Mouse (Mus musculus): ENCODE measurements around the gene Lsp1. TPM values are rescaled to one million over a fixed set of nuclear protein-coding genes. Genes with fewer than 3 reads are reported as not detected.

Gene Lsp1
- polyA plus RNA-seq, 1 experiment from 2014 or later = 211 TPM

GRCm38 (mm10) chr7:142488053-142488452 is 27.4 kb downstream of the Lsp1 start:
- Histone ChIP-seq H3K36me3 (peaks cover 36% of the 10 kb centered on the region), H3K27me3 (replicated peaks) (no peaks in the 10 kb centered on the region), H3K9me3 (no peaks in the 10 kb centered on the region), H3K4me2 (no peak overlapping the region), H3K4me3 (replicated peaks) (no peak overlapping the region), H3K27ac (peak overlapping the region; percentile 97), H3K4me1 (peaks cover 54% of the 10 kb centered on the region), H3K9ac (no peak overlapping the region)
- 50% methylated on average over 3 of the region's 3 CpGs for WGBS
- no peak for ATAC-seq (ENCODE audit: insufficient read depth, low FRiP score, low read depth)

GRCm38 (mm10) chr7:142493535-142493934 is 32.9 kb downstream of the Lsp1 start:
- peaks cover 17% of the 10 kb centered on the region; the same call in 1 of the 2 replicates for H3K4me1 ChIP-seq
- H3K36me3 ChIP-seq = peaks cover 38% of the 10 kb centered on the region
- no peak overlapping the region for H3K4me3 ChIP-seq (replicated peaks)
- peak overlapping the region; percentile 61 for H3K27ac ChIP-seq
- no peak overlapping the region for H3K4me2 ChIP-seq
- 49% methylated on average over 8 of the region's 8 CpGs for WGBS
- ATAC-seq (ENCODE audit: insufficient read depth, low FRiP score, low read depth) = no peak
- no peaks in the 10 kb centered on the region for H3K9me3 ChIP-seq
- no peak overlapping the region for H3K9ac ChIP-seq
- H3K27me3 ChIP-seq (replicated peaks) = no peaks in the 10 kb centered on the region

DNA sequence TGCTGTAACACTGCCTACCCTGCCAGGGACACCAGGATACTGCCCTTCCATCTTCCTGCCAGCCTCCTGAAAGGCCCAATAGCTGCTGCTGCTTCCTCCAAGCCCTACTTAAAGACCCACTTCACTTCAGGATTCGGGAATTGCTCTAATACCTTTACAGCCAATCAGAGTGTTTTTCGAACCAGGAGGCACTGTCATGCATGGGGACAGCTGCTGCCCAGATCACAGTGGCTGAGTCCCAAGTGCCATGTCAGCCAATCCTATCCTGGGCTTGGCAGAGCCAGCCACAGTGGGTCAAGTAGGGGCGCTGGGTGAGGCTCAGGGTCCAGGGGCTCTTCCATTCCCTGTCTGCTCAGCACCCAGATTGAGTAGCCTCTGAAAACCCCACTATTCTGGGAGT is 35.5 kb downstream of the Lsp1 start:
- Histone ChIP-seq H3K9ac (no peak overlapping the region), H3K27ac (peak overlapping the region; percentile 35)
- 76% methylated on average over 3 of the region's 3 CpGs for WGBS

GRCm38 (mm10) chr7:142496800-142497199 is 36.2 kb downstream of the Lsp1 start:
- H3K27ac ChIP-seq = no peak overlapping the region
- no peak for ATAC-seq (ENCODE audit: insufficient read depth, low FRiP score, low read depth)
- no peaks in the 10 kb centered on the region for H3K9me3 ChIP-seq
- peaks cover 15% of the 10 kb centered on the region; the same call in 1 of the 2 replicates for H3K4me1 ChIP-seq
- H3K4me2 ChIP-seq = no peak overlapping the region
- no peak overlapping the region for H3K9ac ChIP-seq
- H3K27me3 ChIP-seq (replicated peaks) = no peaks in the 10 kb centered on the region
- peaks cover 19% of the 10 kb centered on the region for H3K36me3 ChIP-seq
- 83% methylated on average over 5 of the region's 5 CpGs for WGBS
- no peak overlapping the region for H3K4me3 ChIP-seq (replicated peaks)

More for the DNA sequence above, 35.5 kb downstream of the Lsp1 start:
- Histone ChIP-seq H3K36me3 (peaks cover 24% of the 10 kb centered on the region), H3K27me3 (replicated peaks) (no peaks in the 10 kb centered on the region), H3K4me3 (replicated peaks) (no peak overlapping the region), H3K4me1 (peaks cover 15% of the 10 kb centered on the region; the same call in 1 of the 2 replicates), H3K9me3 (no peaks in the 10 kb centered on the region), H3K4me2 (no peak overlapping the region)
- no peak for ATAC-seq (ENCODE audit: insufficient read depth, low FRiP score, low read depth)

DNA sequence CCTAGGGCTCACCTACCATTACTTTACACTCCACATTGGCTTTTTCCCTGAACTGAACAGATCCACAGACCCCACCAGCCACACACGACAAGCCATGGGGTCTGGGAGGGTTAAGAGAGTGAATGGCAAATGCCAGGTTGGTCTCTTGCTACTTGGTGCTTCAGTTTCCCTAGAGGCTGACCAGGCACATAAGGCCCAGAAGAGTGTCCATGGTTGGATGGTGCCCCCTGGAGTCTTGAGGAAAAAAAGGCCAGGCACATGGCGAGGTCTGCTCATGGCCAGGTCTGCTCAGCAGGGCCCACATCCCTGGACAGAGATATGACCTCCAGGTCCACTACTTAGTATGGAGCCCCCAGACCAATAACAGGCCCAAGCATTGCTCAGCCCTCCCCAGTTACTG is 37.2 kb downstream of the Lsp1 start:
- no peak for ATAC-seq (ENCODE audit: insufficient read depth, low FRiP score, low read depth)
- H3K27me3 ChIP-seq (replicated peaks) = no peaks in the 10 kb centered on the region
- H3K27ac ChIP-seq = no peak overlapping the region
- H3K4me1 ChIP-seq = peaks cover 8% of the 10 kb centered on the region; the same call in 1 of the 2 replicates
- H3K4me3 ChIP-seq (replicated peaks) = no peak overlapping the region
- H3K4me2 ChIP-seq = no peak overlapping the region
- peaks cover 11% of the 10 kb centered on the region; the same call in 1 of the 2 replicates for H3K36me3 ChIP-seq
- no peak overlapping the region for H3K9ac ChIP-seq
- 90% methylated on average over 2 of the region's 2 CpGs for WGBS
- no peaks in the 10 kb centered on the region for H3K9me3 ChIP-seq

GRCm38 (mm10) chr7:142498575-142498974 is 38.0 kb downstream of the Lsp1 start, which contains the start of gene Tnnt3:
TSS of gene Tnnt3 (plus strand) at chr7:142498836.
- no peaks in the 10 kb centered on the region for H3K9me3 ChIP-seq
- peaks cover 7% of the 10 kb centered on the region; the same call in 1 of the 2 replicates for H3K36me3 ChIP-seq
- H3K4me1 ChIP-seq = 0 out of 2 replicates have a peak, but pooled peaks cover 3% of the 10 kb centered on the region
- ATAC-seq (ENCODE audit: insufficient read depth, low FRiP score, low read depth) = no peak
- no peak within 1 kb of the TSS for H3K4me2 ChIP-seq
- no peaks in the 10 kb centered on the region for H3K27me3 ChIP-seq (replicated peaks)
- H3K27ac ChIP-seq = 0 out of 2 replicates have a peak within 1 kb of the TSS, but pooled peaks have one; percentile 12
- WGBS = 77% methylated on average over 2 of the region's 2 CpGs
- H3K9ac ChIP-seq = no peak within 1 kb of the TSS
- no peak within 1 kb of the TSS for H3K4me3 ChIP-seq (replicated peaks)

DNA sequence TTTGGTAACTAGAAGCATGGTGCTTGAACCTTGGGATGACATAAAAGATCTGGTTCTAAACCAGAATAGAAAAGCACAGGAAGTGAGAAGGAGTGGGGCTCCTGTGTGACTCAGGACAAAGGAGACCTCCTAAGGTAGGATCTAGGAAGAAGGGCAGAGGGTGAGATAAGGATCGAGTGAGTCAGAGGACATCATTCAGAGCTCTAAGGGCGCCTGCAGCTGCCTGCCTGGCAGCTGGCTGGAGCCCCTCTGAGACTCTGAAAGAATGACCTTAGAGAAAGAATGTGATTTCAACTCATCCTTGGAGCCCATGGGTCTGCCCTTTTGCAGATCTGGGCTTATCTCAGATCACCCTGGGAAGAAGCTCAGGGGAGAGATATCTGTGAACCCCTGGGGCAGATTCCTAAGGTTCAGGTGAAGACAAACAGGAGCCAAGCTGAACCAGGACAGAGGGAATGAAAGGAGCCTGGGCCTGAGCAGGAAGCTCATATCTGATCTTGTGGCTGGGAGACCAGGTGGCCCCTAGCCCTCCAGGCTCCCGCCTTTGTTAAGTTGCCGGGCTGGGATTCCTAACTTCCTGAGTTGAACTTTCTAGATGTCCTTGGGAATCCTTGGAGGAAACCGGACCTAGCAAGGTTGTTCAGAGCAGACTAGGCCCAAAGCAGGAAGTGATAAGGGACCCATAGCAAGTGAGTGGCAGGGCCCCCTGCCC is 38.6 kb downstream of the Lsp1 start:
- H3K9me3 ChIP-seq = no peaks in the 10 kb centered on the region
- H3K27ac ChIP-seq = 0 out of 2 replicates have a peak overlapping the region, but pooled peaks have one; percentile 12
- no peaks in the 10 kb centered on the region for H3K27me3 ChIP-seq (replicated peaks)
- no peak overlapping the region for H3K9ac ChIP-seq
- 58% methylated on average over 5 of the region's 5 CpGs for WGBS
- H3K4me1 ChIP-seq = no peaks in the 10 kb centered on the region
- no peak overlapping the region for H3K4me3 ChIP-seq (replicated peaks)
- no peak for ATAC-seq (ENCODE audit: insufficient read depth, low FRiP score, low read depth)
- peaks cover 4% of the 10 kb centered on the region; the same call in 1 of the 2 replicates for H3K36me3 ChIP-seq
- no peak overlapping the region for H3K4me2 ChIP-seq

DNA sequence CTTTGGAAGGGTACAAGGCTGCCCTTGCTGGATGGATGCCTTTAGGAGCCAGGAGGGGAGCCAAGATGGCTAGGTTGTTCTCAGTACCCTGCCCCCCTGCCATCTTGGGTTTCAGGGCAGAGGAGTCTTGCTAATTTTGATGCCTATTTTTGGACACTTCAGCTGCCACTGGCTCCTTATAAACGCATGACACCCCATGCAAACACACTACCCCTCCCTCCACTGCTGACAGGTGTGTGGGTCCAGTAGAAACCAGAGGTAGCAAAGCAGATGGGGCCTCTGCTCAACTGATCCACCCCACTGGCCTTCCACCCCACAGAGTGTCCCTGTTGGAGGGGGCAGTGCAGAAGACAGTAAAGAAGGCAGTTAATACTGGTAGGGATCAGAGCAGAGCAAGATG is 39.4 kb downstream of the Lsp1 start:
- no peak overlapping the region for H3K27ac ChIP-seq
- no peaks in the 10 kb centered on the region for H3K4me1 ChIP-seq
- no peaks in the 10 kb centered on the region for H3K36me3 ChIP-seq
- H3K4me2 ChIP-seq = no peak overlapping the region
- no peaks in the 10 kb centered on the region for H3K9me3 ChIP-seq
- WGBS = 73% methylated on average over 1 of the region's 1 CpGs
- no peak overlapping the region for H3K4me3 ChIP-seq (replicated peaks)
- H3K9ac ChIP-seq = no peak overlapping the region
- no peaks in the 10 kb centered on the region for H3K27me3 ChIP-seq (replicated peaks)
- ATAC-seq (ENCODE audit: insufficient read depth, low FRiP score, low read depth) = no peak

GRCm38 (mm10) chr7:142503206-142503605 is 42.6 kb downstream of the Lsp1 start:
- no peak overlapping the region for H3K4me3 ChIP-seq (replicated peaks)
- WGBS = 55% methylated on average over 4 of the region's 4 CpGs
- H3K4me1 ChIP-seq = peaks cover 17% of the 10 kb centered on the region

GRCm38 (mm10) chr7:142505942-142506341 is 45.3 kb downstream of the Lsp1 start:
- no peaks in the 10 kb centered on the region for H3K27me3 ChIP-seq (replicated peaks)
- H3K36me3 ChIP-seq = no peaks in the 10 kb centered on the region
- H3K27ac ChIP-seq = peak overlapping the region; percentile 54
- peaks cover 24% of the 10 kb centered on the region for H3K4me1 ChIP-seq
- H3K9ac ChIP-seq = no peak overlapping the region
- H3K9me3 ChIP-seq = no peaks in the 10 kb centered on the region
- no peak overlapping the region for H3K4me2 ChIP-seq
- H3K4me3 ChIP-seq (replicated peaks) = no peak overlapping the region
- ATAC-seq (ENCODE audit: insufficient read depth, low FRiP score, low read depth) = no peak
- WGBS = 36% methylated on average over 2 of the region's 2 CpGs

More at GRCm38 (mm10) chr7:142503206-142503605, 42.6 kb downstream of the Lsp1 start:
- ATAC-seq (ENCODE audit: insufficient read depth, low FRiP score, low read depth) = no peak
- H3K4me2 ChIP-seq = no peak overlapping the region
- no peaks in the 10 kb centered on the region for H3K36me3 ChIP-seq
- H3K27ac ChIP-seq = no peak overlapping the region
- no peak overlapping the region for H3K9ac ChIP-seq
- no peaks in the 10 kb centered on the region for H3K27me3 ChIP-seq (replicated peaks)
- no peaks in the 10 kb centered on the region for H3K9me3 ChIP-seq

DNA sequence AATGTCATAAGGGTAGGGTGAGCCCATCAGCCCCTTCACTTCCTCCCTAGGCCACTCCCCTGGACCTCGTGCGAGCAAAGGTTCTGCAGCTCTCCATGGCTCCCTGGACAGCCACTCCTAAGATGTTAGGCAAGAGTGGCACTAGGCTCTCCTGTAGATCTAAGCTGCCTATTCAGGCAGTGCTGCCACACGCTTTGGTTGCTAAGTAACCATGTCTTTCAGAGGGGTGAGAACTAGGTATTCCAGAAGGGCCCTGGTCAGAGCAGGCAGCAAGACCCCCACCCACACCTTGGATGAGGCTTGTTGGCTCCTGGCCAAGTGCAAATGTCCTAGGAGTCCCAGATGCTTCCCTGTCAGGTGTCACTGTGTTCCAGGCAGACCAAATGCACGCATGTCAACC is 45.9 kb downstream of the Lsp1 start:
- Histone ChIP-seq H3K4me3 (replicated peaks) (no peak overlapping the region), H3K9ac (no peak overlapping the region), H3K4me2 (no peak overlapping the region), H3K27me3 (replicated peaks) (no peaks in the 10 kb centered on the region), H3K36me3 (no peaks in the 10 kb centered on the region), H3K9me3 (no peaks in the 10 kb centered on the region), H3K4me1 (peaks cover 24% of the 10 kb centered on the region), H3K27ac (peak overlapping the region; percentile 54)
- 48% methylated on average over 4 of the region's 4 CpGs for WGBS
- peak; percentile 20; the same call in 1 of the 2 replicates for ATAC-seq (ENCODE audit: insufficient read depth, low FRiP score, low read depth)

- Histone ChIP-seq H3K27ac (no peak overlapping the region), H3K27me3 (replicated peaks) (no peaks in the 10 kb centered on the region), H3K4me3 (replicated peaks) (no peak overlapping the region), H3K4me1 (peaks cover 24% of the 10 kb centered on the region), H3K9ac (no peak overlapping the region), H3K36me3 (no peaks in the 10 kb centered on the region), H3K4me2 (no peak overlapping the region), H3K9me3 (no peaks in the 10 kb centered on the region)
- WGBS = 91% methylated on average over 9 of the region's 9 CpGs
- ATAC-seq (ENCODE audit: insufficient read depth, low FRiP score, low read depth) = no peak
Observed at GRCm38 (mm10) chr7:142507453-142507852, 46.8 kb downstream of the Lsp1 start.
